Mouse (Mus musculus) heart, postnatal 25 days (tissue): ENCODE data around the gene Enpp3. TPM values are rescaled to one million over a fixed set of nuclear protein-coding genes. Genes with fewer than 3 reads are reported as not detected.
A peak's percentile ranks its signal among the peaks of the same experiment; 100 is the strongest.
"Not testable (repeated sequence)": the region's sequence is repeated elsewhere in the genome, so short reads cannot be mapped to it uniquely, and the experiment has no call there.

Experiments used
- DNase-seq: peaks from one replicate; pipeline ENCODE4 v3.0.0; 2022; ENCODE audit warnings: low spot score
- intact Hi-C: fragments of 180-260 bp; cut with DNase I; formaldehyde crosslinking; loops from one replicate; pipeline ENCODE4 v1.15.1; 2025
- total RNA-seq, 2 experiments: library from RNA; stranded (reverse); gene quantifications; 2 replicates each; pipeline ENCODE4 v1.2.3; 2021

The Enpp3 gene
- total RNA-seq, 2 experiments from 2014 or later: 2.9 to 4.7 TPM

GRCm38 (mm10) chr10:24823697-24824535 is 18.7 kb downstream of the Enpp3 start:
- intact Hi-C loops: no loop called here
- no peak for DNase-seq

- DNase-seq: no peak
- intact Hi-C loops: no loop called here
Observed at GRCm38 (mm10) chr10:24823265-24823664, 19.4 kb downstream of the Enpp3 start.

- intact Hi-C loops: no loop called here
- no peak for DNase-seq
Observed at GRCm38 (mm10) chr10:24822842-24823241, 19.8 kb downstream of the Enpp3 start.

- intact Hi-C loops: no loop called here
- DNase-seq: no peak
Observed at GRCm38 (mm10) chr10:24821990-24822676, 20.5 kb downstream of the Enpp3 start.

- intact Hi-C loops: no loop called here
Observed at GRCm38 (mm10) chr10:24819526-24819925, 23.1 kb downstream of the Enpp3 start.

GRCm38 (mm10) chr10:24810639-24811038 is 32.0 kb downstream of the Enpp3 start:
- intact Hi-C loops: no loop called here

More at GRCm38 (mm10) chr10:24819526-24819925, 23.1 kb downstream of the Enpp3 start:
- DNase-seq: no peak

GRCm38 (mm10) chr10:24806756-24807155 is 35.9 kb downstream of the Enpp3 start:
- intact Hi-C loops: no loop called here
- DNase-seq: no peak

More at GRCm38 (mm10) chr10:24810639-24811038, 32.0 kb downstream of the Enpp3 start:
- DNase-seq: no peak

GRCm38 (mm10) chr10:24805876-24806275 is 36.7 kb downstream of the Enpp3 start:
- no peak for DNase-seq
- intact Hi-C loops: no loop called here

GRCm38 (mm10) chr10:24805173-24805572 is 37.5 kb downstream of the Enpp3 start:
- intact Hi-C loops: no loop called here
- DNase-seq: no peak

GRCm38 (mm10) chr10:24802742-24803244 is 39.8 kb downstream of the Enpp3 start:
- DNase-seq, intact Hi-C loops: not testable (repeated sequence)

GRCm38 (mm10) chr10:24801796-24802195 is 40.8 kb downstream of the Enpp3 start:
- DNase-seq: no peak
- intact Hi-C loops: no loop called here

- intact Hi-C loops: loop anchor here (5.0 kb wide), 2 partner anchors 50 to 70 kb away; partner anchors contain the start of gene Med23
- DNase-seq: no peak
Observed at GRCm38 (mm10) chr10:24797246-24797645, 45.4 kb downstream of the Enpp3 start.

GRCm38 (mm10) chr10:24792756-24793155 is 49.9 kb downstream of the Enpp3 start:
- intact Hi-C loops: loop anchor here (5.0 kb wide), 1 partner anchor 160 kb away; no protein-coding TSS in a partner anchor
- no peak for DNase-seq

- intact Hi-C loops: loop anchor here (5.0 kb wide), 1 partner anchor 158 kb away; no protein-coding TSS in a partner anchor
- DNase-seq: no peak
Observed at GRCm38 (mm10) chr10:24789747-24790545, 52.7 kb downstream of the Enpp3 start.

- intact Hi-C loops: no loop called here
- no peak for DNase-seq
Observed at GRCm38 (mm10) chr10:24785345-24785744, 57.3 kb downstream of the Enpp3 start.

GRCm38 (mm10) chr10:24784624-24785276 is 57.9 kb downstream of the Enpp3 start:
- intact Hi-C loops: no loop called here

GRCm38 (mm10) chr10:24783946-24784345 is 58.7 kb downstream of the Enpp3 start:
- no peak for DNase-seq
- intact Hi-C loops: no loop called here

More at GRCm38 (mm10) chr10:24784624-24785276, 57.9 kb downstream of the Enpp3 start:
- DNase-seq: no peak

GRCm38 (mm10) chr10:24778643-24779020 is 64.0 kb downstream of the Enpp3 start:
- intact Hi-C loops: no loop called here
- no peak for DNase-seq

GRCm38 (mm10) chr10:24777916-24778642 is 64.5 kb downstream of the Enpp3 start:
- DNase-seq: peak; percentile 38
- intact Hi-C loops: no loop called here
